Mouse (Mus musculus) E14TG2a.4 (cell line): ENCODE measurements around the gene Ncoa3.

Source experiments
- CTCF ChIP-seq: conservative IDR thresholded peaks from 2 replicates; pipeline ENCODE4 v1.5.1; 2014; ENCODE audit warnings: low read length
- NANOG ChIP-seq: IDR thresholded peaks from 2 replicates; pipeline ENCODE4 v1.6.1; 2014; ENCODE audit warnings: borderline replicate concordance, low read length, mixed read lengths
- POU5F1 ChIP-seq: IDR thresholded peaks from 2 replicates; pipeline ENCODE4 v1.6.1; 2014; ENCODE audit warnings: low read length, borderline replicate concordance

- TF ChIP-seq CTCF (no peak), NANOG (no peak), POU5F1 (no peak)
Observed at GRCm38 (mm10) chr2:166111238-166111637, 118.8 kb downstream of the Ncoa3 start.
